Mouse (Mus musculus) c-Kit-negative CD71-positive TER-119-positive erythroid progenitor cells, embryonic 14.5 days (primary cell): ENCODE measurements around the gene Slc7a8.
"Not testable (repeated sequence)": the region's sequence is repeated elsewhere in the genome, so short reads cannot be mapped to it uniquely, and the experiment has no call there.

Experiments
- DNase-seq: peaks from one replicate; pipeline ENCODE4 v3.0.0-alpha.2; 2013; ENCODE audit warnings: low read depth, low spot score

Gene Slc7a8

GRCm38 (mm10) chr14:54780836-54781609 is 723 bp downstream of the Slc7a8 start:
- no peak for DNase-seq

- DNase-seq, result no peak
Observed at GRCm38 (mm10) chr14:54780084-54780483, 1.7 kb downstream of the Slc7a8 start.

GRCm38 (mm10) chr14:54777893-54778292 is 3.9 kb downstream of the Slc7a8 start:
- no peak for DNase-seq

GRCm38 (mm10) chr14:54776768-54777167 is 5.0 kb downstream of the Slc7a8 start:
- no peak for DNase-seq

- DNase-seq, result no peak
Observed at GRCm38 (mm10) chr14:54775534-54776041, 6.2 kb downstream of the Slc7a8 start.

GRCm38 (mm10) chr14:54772333-54772856 is 9.4 kb downstream of the Slc7a8 start:
- no peak for DNase-seq

- no peak for DNase-seq
Observed at GRCm38 (mm10) chr14:54770373-54770772, 11.4 kb downstream of the Slc7a8 start.

- DNase-seq, result no peak
Observed at GRCm38 (mm10) chr14:54769068-54769425, 12.7 kb downstream of the Slc7a8 start.

- no peak for DNase-seq
Observed at GRCm38 (mm10) chr14:54768314-54769067, 13.3 kb downstream of the Slc7a8 start.

- DNase-seq, result not testable (repeated sequence)
Observed at GRCm38 (mm10) chr14:54766937-54767336, 14.8 kb downstream of the Slc7a8 start.

GRCm38 (mm10) chr14:54756382-54756781 is 25.4 kb downstream of the Slc7a8 start:
- no peak for DNase-seq

- DNase-seq, result no peak
Observed at GRCm38 (mm10) chr14:54754602-54755018, 27.1 kb downstream of the Slc7a8 start.

GRCm38 (mm10) chr14:54753986-54754601 is 27.7 kb downstream of the Slc7a8 start:
- no peak for DNase-seq

GRCm38 (mm10) chr14:54752938-54753337 is 28.8 kb downstream of the Slc7a8 start:
- DNase-seq, result no peak

GRCm38 (mm10) chr14:54751768-54752167 is 30.0 kb downstream of the Slc7a8 start:
- no peak for DNase-seq

- DNase-seq, result no peak
Observed at GRCm38 (mm10) chr14:54749238-54749637, 32.5 kb downstream of the Slc7a8 start.

- DNase-seq, result no peak
Observed at GRCm38 (mm10) chr14:54747942-54748917, 33.5 kb downstream of the Slc7a8 start.

GRCm38 (mm10) chr14:54746038-54746437 is 35.7 kb downstream of the Slc7a8 start:
- no peak for DNase-seq

GRCm38 (mm10) chr14:54744473-54744872 is 37.3 kb downstream of the Slc7a8 start:
- DNase-seq, result no peak

- no peak for DNase-seq
Observed at GRCm38 (mm10) chr14:54742375-54742774, 39.4 kb downstream of the Slc7a8 start.

GRCm38 (mm10) chr14:54741721-54742120 is 40.0 kb downstream of the Slc7a8 start:
- DNase-seq, result no peak
